Mouse (Mus musculus) testis, adult 2 months (tissue): ENCODE measurements at regions not wholly inside any gene's neighbourhood (a gene's known extent, or its start where the extent isn't known, plus 50 kb on each side); places are given as distances from the start of the nearest gene placed in this dataset.

Experiments used
- CTCF ChIP-seq: fragments of 200-500 bp; IDR thresholded peaks from 2 replicates; pipeline ENCODE4 v1.5.1; 2012; ENCODE audit warnings: low read depth, mild to moderate bottlenecking, inconsistent platforms, low read length, moderate library complexity; ENCODE audit not compliant: control insufficient read depth, insufficient read depth, insufficient replicate concordance
- POLR2A ChIP-seq: fragments of 200-500 bp; IDR thresholded peaks from 2 replicates; pipeline ENCODE4 v1.6.1; 2012; ENCODE audit warnings: low read depth, mild to moderate bottlenecking, inconsistent platforms, low read length, moderate library complexity; ENCODE audit not compliant: control insufficient read depth

DNA sequence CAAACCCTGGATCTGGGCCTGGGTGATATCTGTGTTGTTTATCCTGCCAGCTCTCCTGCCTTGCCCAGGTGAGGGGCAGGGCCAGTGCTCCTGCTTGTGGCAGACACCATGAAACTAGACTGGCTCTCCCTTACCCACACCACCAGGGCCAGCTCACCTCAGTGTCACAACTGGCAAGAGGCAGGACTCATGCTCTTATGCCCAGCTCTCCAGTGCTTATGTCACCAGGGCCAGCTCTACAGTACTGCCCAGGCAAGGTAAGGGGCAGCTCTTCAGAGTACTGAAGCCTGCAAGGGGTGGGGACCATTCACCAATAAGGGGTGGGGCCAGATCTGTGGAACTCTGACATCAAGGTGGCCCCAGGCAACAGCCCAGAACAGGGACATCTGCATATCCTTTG is 52.7 kb upstream of the Kiz start:
- no peak for TF ChIP-seq POLR2A
- no peak for TF ChIP-seq CTCF
